Mouse (Mus musculus) erythroid progenitor cell, adult 5-6 weeks (primary cell): Measurements from ENCODE around the gene Arl6ip5. TPM values are rescaled to one million over a fixed set of nuclear protein-coding genes. Genes with fewer than 3 reads are reported as not detected.

Source experiments
- ATAC-seq: replicated peaks from 2 replicates; pipeline ENCODE4 v1.8.0; 2016; ENCODE audit warnings: moderate number of reproducible peaks, mild to moderate bottlenecking, moderate TSS enrichment, inconsistent platforms; ENCODE audit not compliant: poor library complexity, low FRiP score, severe bottlenecking
- total RNA-seq, 2 experiments: library from RNA; stranded (forward) in 1 of 2; stranded (reverse) in 1 of 2; fragments of 150-400 nt in 1 of 2; fragments of 186-747, 209-891 nt in 1 of 2; gene quantifications; 2 replicates each; pipeline versions ENCODE4 v1.2.3 to v1.2.4; 2015 to 2017; ENCODE audit warnings: low replicate concordance in 2 of 2

Arl6ip5 gene
- total RNA-seq (2015; ENCODE audit: low replicate concordance) = 13.0 and 18.4 TPM in 2 replicates
- total RNA-seq (2017; ENCODE audit: low replicate concordance) = 16.7 and 22.1 TPM in 2 replicates

GRCm38 (mm10) chr6:97210191-97210961 is at the start of gene Arl6ip5:
Gene Arl6ip5 (plus strand): TSS chr6:97210689.
- peak; percentile 83 for ATAC-seq

GRCm38 (mm10) chr6:97175716-97176115 is 34.8 kb upstream of the Arl6ip5 start:
- ATAC-seq = no peak

DNA sequence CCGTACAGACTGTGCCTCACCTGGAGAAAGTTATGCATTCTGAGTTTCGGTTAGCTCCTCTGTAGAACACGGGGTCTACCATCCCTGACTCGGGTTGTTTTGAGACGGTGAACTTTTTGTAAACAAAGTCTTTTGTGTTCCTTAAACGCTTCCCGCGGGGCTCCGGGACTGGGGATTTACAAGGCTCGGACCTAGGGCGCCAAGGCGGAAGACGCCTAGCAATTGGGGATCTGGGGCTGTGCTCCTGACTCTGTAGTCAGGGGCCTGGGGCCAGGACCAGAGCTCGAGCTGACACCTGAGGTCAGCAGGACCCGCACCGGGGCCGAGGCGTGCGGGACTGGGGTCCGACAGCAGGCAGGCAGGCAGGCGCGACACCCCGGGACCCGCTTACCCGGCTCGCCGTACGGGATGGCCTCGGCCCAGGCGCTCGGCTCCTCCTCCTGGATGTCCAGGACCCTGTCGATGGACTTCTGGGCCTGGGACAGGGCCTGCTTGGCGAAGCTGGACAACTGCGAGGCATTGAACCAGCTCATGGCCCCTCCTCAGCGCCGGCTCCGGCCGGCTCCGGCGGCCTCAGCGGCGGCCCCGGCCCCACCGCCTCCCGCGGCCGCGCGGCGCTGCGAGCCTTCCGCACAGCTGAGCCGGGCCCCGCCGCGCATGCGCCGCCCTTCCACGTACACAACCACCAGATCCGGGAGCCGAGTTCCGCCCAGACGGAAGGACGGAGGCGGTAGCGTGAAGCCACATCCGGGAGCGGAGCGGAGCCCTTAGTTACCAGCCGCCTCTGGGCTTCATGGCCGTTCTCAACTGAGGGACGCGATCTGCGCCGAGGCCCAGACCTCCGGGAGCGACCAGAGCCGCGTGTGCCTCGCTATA is 31.8 kb upstream of the Arl6ip5 start, which contains the start of gene Tmf1:
Tmf1 (minus strand) TSS at position 632 of the 876 bp plus-strand sequence.
- peak; percentile 96 for ATAC-seq

GRCm38 (mm10) chr6:97179367-97179828 is 31.1 kb upstream of the Arl6ip5 start:
- peak; percentile 69 for ATAC-seq

GRCm38 (mm10) chr6:97200437-97200836 is 10.1 kb upstream of the Arl6ip5 start:
- no peak for ATAC-seq

- ATAC-seq = no peak
Measured at GRCm38 (mm10) chr6:97202477-97202876, 8.0 kb upstream of the Arl6ip5 start.

GRCm38 (mm10) chr6:97204252-97204869 is 6.1 kb upstream of the Arl6ip5 start:
- ATAC-seq = no peak

DNA sequence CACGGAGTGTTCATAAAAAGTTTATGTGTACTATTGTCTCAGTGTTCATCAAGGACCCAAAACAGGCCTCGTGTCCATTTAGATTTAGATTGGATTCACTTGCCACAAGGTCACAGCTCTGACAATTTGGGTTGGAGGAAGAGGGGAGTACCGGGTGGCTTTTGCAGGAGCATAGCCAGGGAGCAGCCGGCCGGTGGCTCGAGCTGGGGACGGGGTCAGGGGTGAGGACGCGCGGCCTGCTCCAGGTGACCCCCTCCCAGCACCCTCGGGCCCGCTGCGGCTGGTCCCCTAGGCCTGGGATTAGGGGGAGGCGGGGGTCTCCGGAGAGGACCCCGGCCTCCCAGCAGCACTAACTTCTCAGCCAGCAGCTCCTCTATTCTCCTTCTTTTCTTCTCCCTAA is 5.5 kb upstream of the Arl6ip5 start:
- ATAC-seq = no peak

GRCm38 (mm10) chr6:97205439-97205885 is 5.0 kb upstream of the Arl6ip5 start, which contains the start of gene Uba3:
Gene Uba3 (minus strand): TSS chr6:97205647.
- peak; percentile 94 for ATAC-seq

GRCm38 (mm10) chr6:97207085-97207484 is 3.4 kb upstream of the Arl6ip5 start:
- ATAC-seq = no peak

GRCm38 (mm10) chr6:97208406-97208805 is 2.1 kb upstream of the Arl6ip5 start:
- no peak for ATAC-seq

GRCm38 (mm10) chr6:97209201-97209600 is 1.3 kb upstream of the Arl6ip5 start:
- ATAC-seq = no peak

- no peak for ATAC-seq
Measured at GRCm38 (mm10) chr6:97209751-97210150, 738 bp upstream of the Arl6ip5 start.

- ATAC-seq = peak; percentile 73
Measured at GRCm38 (mm10) chr6:97210962-97211601, 593 bp downstream of the Arl6ip5 start.

DNA sequence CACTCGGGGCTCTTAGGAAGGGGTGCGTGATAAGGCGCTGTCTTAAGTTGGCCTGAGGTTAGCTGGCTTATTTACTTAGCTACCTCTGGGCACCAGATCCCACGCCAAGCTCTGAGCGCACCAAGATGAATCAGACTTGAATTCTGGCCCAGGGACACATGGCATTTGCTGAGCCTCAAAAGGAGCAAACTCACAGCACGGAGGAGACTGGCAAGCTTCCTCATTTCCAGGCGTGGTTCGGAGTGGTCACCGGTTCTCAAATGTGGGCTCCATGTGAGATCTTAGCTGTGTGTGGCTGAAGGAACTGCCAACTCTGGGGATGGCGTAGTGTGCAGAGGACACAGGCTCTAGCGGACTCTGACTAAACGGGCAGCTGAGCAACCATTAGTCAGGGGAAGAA is 1.5 kb downstream of the Arl6ip5 start:
- ATAC-seq = peak; percentile 32; the same call in 1 of the 2 replicates

- no peak for ATAC-seq
Measured at GRCm38 (mm10) chr6:97216154-97216821, 5.8 kb downstream of the Arl6ip5 start.

- ATAC-seq = no peak
Measured at GRCm38 (mm10) chr6:97220672-97221071, 10.2 kb downstream of the Arl6ip5 start.

- no peak for ATAC-seq
Measured at GRCm38 (mm10) chr6:97221205-97222025, 10.9 kb downstream of the Arl6ip5 start.
